Mouse (Mus musculus): ENCODE data around the gene Pcbp3. TPM values are rescaled to one million over a fixed set of nuclear protein-coding genes. Genes with fewer than 3 reads are reported as not detected.

Gene Pcbp3
- total and polyA plus RNA-seq, 3 experiments, result not detected

GRCm38 (mm10) chr10:76816436-76816835 is 145.3 kb downstream of the Pcbp3 start:
- no peak overlapping the region for H3K27ac ChIP-seq (ENCODE audit: insufficient read depth, low read depth)
- H3K27me3 ChIP-seq (replicated peaks), result peaks cover 67% of the 10 kb centered on the region
- no peak overlapping the region for H3K4me2 ChIP-seq (ENCODE audit: insufficient read depth, low read depth, poor library complexity, severe bottlenecking)
- no peaks in the 10 kb centered on the region for H3K79me2 ChIP-seq (replicated peaks; ENCODE audit: control insufficient read depth, extremely low read depth, insufficient read depth, poor library complexity, severe bottlenecking)
- TF ChIP-seq EP300 (IDR thresholded peaks at IDR 0.05; ENCODE audit: low read length) (no peak), E2F4 (IDR thresholded peaks at IDR 0.05; ENCODE audit: insufficient replicate concordance, low read depth, low read length) (no peak), CTCF (conservative IDR thresholded peaks at IDR 0.05 in 1 of 2, IDR thresholded peaks at IDR 0.05 in 1 of 2; ENCODE audit: low read depth in 2 of 2, low read length in 2 of 2) (no peak), JUND (conservative IDR thresholded peaks at IDR 0.05; ENCODE audit: low read depth, low read length) (no peak), ZNF384 (IDR thresholded peaks at IDR 0.05; ENCODE audit: low read depth, low read length) (no peak), ELF1 (IDR thresholded peaks at IDR 0.05; ENCODE audit: low read depth, low read length) (no peak), MEF2A (IDR thresholded peaks at IDR 0.05; ENCODE audit: borderline replicate concordance, low read depth, low read length) (no peak), BHLHE40 (IDR thresholded peaks at IDR 0.05; ENCODE audit: low read depth, low read length) (no peak), CHD2 (IDR thresholded peaks at IDR 0.05; ENCODE audit: low read length) (no peak), NRF1 (IDR thresholded peaks at IDR 0.05; ENCODE audit: low read depth, low read length) (no peak), POLR2AphosphoS2 (IDR thresholded peaks at IDR 0.05; ENCODE audit: low read depth, low read length) (no peak)
- dilution Hi-C loops (cut with MboI; ENCODE audit: extremely low pct_ligation_motif_present, extremely low pct_unique_long_range_greater_than_20kb, low sequenced_read_pairs), result no loop called here
- H3K4me1 ChIP-seq (ENCODE audit: control insufficient read depth in 1 of 2, insufficient read depth in 2 of 2), result no peaks in the 10 kb centered on the region
- no peaks in the 10 kb centered on the region for H3K36me3 ChIP-seq (replicated peaks in 1 of 2; ENCODE audit: control insufficient read depth in 1 of 2, insufficient read depth in 1 of 2, low read length in 1 of 2)
- no peaks in the 10 kb centered on the region for H3K9me3 ChIP-seq (replicated peaks; ENCODE audit: low read length)
- H3K9ac ChIP-seq (ENCODE audit: insufficient read depth, low read depth), result no peak overlapping the region
- no peak for DNase-seq (ENCODE audit: extremely low read depth)
- no peak overlapping the region for H3K4me3 ChIP-seq (replicated peaks in 1 of 3; ENCODE audit: low read depth in 2 of 3, low read length in 2 of 3, poor library complexity in 1 of 3)
- in situ Hi-C loops (cut with MboI; ENCODE audit: low pct_ligation_motif_present, low pct_unique_long_range_greater_than_20kb, low sequenced_read_pairs), result no loop called here

- no peak overlapping the region for H3K4me2 ChIP-seq (ENCODE audit: insufficient read depth, low read depth, poor library complexity, severe bottlenecking)
- peaks cover 70% of the 10 kb centered on the region for H3K27me3 ChIP-seq (replicated peaks)
- no peak for DNase-seq (ENCODE audit: extremely low read depth)
- H3K9me3 ChIP-seq (replicated peaks; ENCODE audit: low read length), result no peaks in the 10 kb centered on the region
- H3K4me1 ChIP-seq (ENCODE audit: control insufficient read depth in 1 of 2, insufficient read depth in 2 of 2), result no peaks in the 10 kb centered on the region
- no peaks in the 10 kb centered on the region for H3K36me3 ChIP-seq (replicated peaks in 1 of 2; ENCODE audit: control insufficient read depth in 1 of 2, insufficient read depth in 1 of 2, low read length in 1 of 2)
- no peak overlapping the region for H3K9ac ChIP-seq (ENCODE audit: insufficient read depth, low read depth)
- no peaks in the 10 kb centered on the region for H3K79me2 ChIP-seq (replicated peaks; ENCODE audit: control insufficient read depth, extremely low read depth, insufficient read depth, poor library complexity, severe bottlenecking)
- H3K4me3 ChIP-seq (replicated peaks in 1 of 3; ENCODE audit: low read depth in 2 of 3, low read length in 2 of 3, poor library complexity in 1 of 3), result no peak overlapping the region
- dilution Hi-C loops (cut with MboI; ENCODE audit: extremely low pct_ligation_motif_present, extremely low pct_unique_long_range_greater_than_20kb, low sequenced_read_pairs) (no loop called here), in situ Hi-C loops (cut with MboI; ENCODE audit: low pct_ligation_motif_present, low pct_unique_long_range_greater_than_20kb, low sequenced_read_pairs) (no loop called here)
- H3K27ac ChIP-seq (ENCODE audit: insufficient read depth, low read depth), result no peak overlapping the region
- TF ChIP-seq MEF2A (IDR thresholded peaks at IDR 0.05; ENCODE audit: borderline replicate concordance, low read depth, low read length), result no peak
- no peak for TF ChIP-seq USF1 (IDR thresholded peaks at IDR 0.05; ENCODE audit: low read depth, low read length)
- TF ChIP-seq RCOR1 (conservative IDR thresholded peaks at IDR 0.05; ENCODE audit: low read depth, low read length), result no peak
- no peak for TF ChIP-seq CTCF (conservative IDR thresholded peaks at IDR 0.05 in 1 of 2, IDR thresholded peaks at IDR 0.05 in 1 of 2; ENCODE audit: low read depth in 2 of 2, low read length in 2 of 2)
- no peak for TF ChIP-seq SMC3 (IDR thresholded peaks at IDR 0.05; ENCODE audit: low read depth, low read length)
These were observed 146.2 kb downstream of the Pcbp3 start for GRCm38 (mm10) chr10:76815481-76815880.

- peaks cover 69% of the 10 kb centered on the region for H3K27me3 ChIP-seq (replicated peaks)
- no peaks in the 10 kb centered on the region for H3K4me1 ChIP-seq (ENCODE audit: control insufficient read depth in 1 of 2, insufficient read depth in 2 of 2)
- H3K79me2 ChIP-seq (replicated peaks; ENCODE audit: control insufficient read depth, extremely low read depth, insufficient read depth, poor library complexity, severe bottlenecking), result no peaks in the 10 kb centered on the region
- no peak overlapping the region for H3K4me3 ChIP-seq (replicated peaks in 1 of 3; ENCODE audit: low read depth in 2 of 3, low read length in 2 of 3, poor library complexity in 1 of 3)
- no peaks in the 10 kb centered on the region for H3K36me3 ChIP-seq (replicated peaks in 1 of 2; ENCODE audit: control insufficient read depth in 1 of 2, insufficient read depth in 1 of 2, low read length in 1 of 2)
- dilution Hi-C loops (cut with MboI; ENCODE audit: extremely low pct_ligation_motif_present, extremely low pct_unique_long_range_greater_than_20kb, low sequenced_read_pairs) (no loop called here), in situ Hi-C loops (cut with MboI; ENCODE audit: low pct_ligation_motif_present, low pct_unique_long_range_greater_than_20kb, low sequenced_read_pairs) (no loop called here)
- no peaks in the 10 kb centered on the region for H3K9me3 ChIP-seq (replicated peaks; ENCODE audit: low read length)
- no peak for DNase-seq (ENCODE audit: extremely low read depth)
- TF ChIP-seq MEF2A (IDR thresholded peaks at IDR 0.05; ENCODE audit: borderline replicate concordance, low read depth, low read length) (no peak), POLR2AphosphoS2 (IDR thresholded peaks at IDR 0.05; ENCODE audit: low read depth, low read length) (no peak), SIN3A (IDR thresholded peaks at IDR 0.05; ENCODE audit: low read length) (no peak), ZC3H11A (IDR thresholded peaks at IDR 0.05; ENCODE audit: low read depth, low read length) (no peak), ZMIZ1 (IDR thresholded peaks at IDR 0.05; ENCODE audit: low read depth, low read length) (no peak), PAX5 (IDR thresholded peaks at IDR 0.05; ENCODE audit: low read length) (no peak), CTCF (conservative IDR thresholded peaks at IDR 0.05 in 1 of 2, IDR thresholded peaks at IDR 0.05 in 1 of 2; ENCODE audit: low read depth in 2 of 2, low read length in 2 of 2) (no peak), CHD2 (IDR thresholded peaks at IDR 0.05; ENCODE audit: low read length) (no peak), E2F4 (IDR thresholded peaks at IDR 0.05; ENCODE audit: insufficient replicate concordance, low read depth, low read length) (no peak)
- no peak overlapping the region for H3K9ac ChIP-seq (ENCODE audit: insufficient read depth, low read depth)
- H3K27ac ChIP-seq (ENCODE audit: insufficient read depth, low read depth), result no peak overlapping the region
- H3K4me2 ChIP-seq (ENCODE audit: insufficient read depth, low read depth, poor library complexity, severe bottlenecking), result no peak overlapping the region
These were observed 146.9 kb downstream of the Pcbp3 start for GRCm38 (mm10) chr10:76814811-76815210.

Data from CH12.LX (cell line).